Mouse (Mus musculus) frontal cortex, postnatal 36 days (tissue): Measurements from ENCODE around the gene Hist1h2ai.

ENCODE experiments used
- DNase-seq, 2 experiments: peaks; one replicate each; pipeline ENCODE4 v3.0.0; 2022; ENCODE audit warnings: low spot score in 2 of 2

The Hist1h2ai gene

GRCm38 (mm10) chr13:21727948-21728572 is 11.8 kb downstream of the Hist1h2ai start:
- no peak for DNase-seq

- DNase-seq: no peak
Observed at GRCm38 (mm10) chr13:21729544-21729943, 13.3 kb downstream of the Hist1h2ai start.

- DNase-seq: no peak
Observed at GRCm38 (mm10) chr13:21733466-21733865, 17.2 kb downstream of the Hist1h2ai start.

GRCm38 (mm10) chr13:21734010-21734905 is 18.0 kb downstream of the Hist1h2ai start:
- peak; percentile 57 to 84 for DNase-seq

- DNase-seq: peak; percentile 73 to 80
Observed at GRCm38 (mm10) chr13:21734906-21735767, 18.9 kb downstream of the Hist1h2ai start, which contains the start of gene Hist1h4j. Hist1h4j (plus strand) TSS chr13:21735064.

GRCm38 (mm10) chr13:21745006-21745405 is 28.8 kb downstream of the Hist1h2ai start:
- DNase-seq: no peak

- no peak for DNase-seq
Observed at GRCm38 (mm10) chr13:21749387-21750158, 33.4 kb downstream of the Hist1h2ai start.

- DNase-seq: peak; percentile 91 to 95
Observed at GRCm38 (mm10) chr13:21750159-21751017, 34.2 kb downstream of the Hist1h2ai start, which contains the start of gene Hist1h4k. Hist1h4k (minus strand) TSS chr13:21750505.

GRCm38 (mm10) chr13:21751417-21751816 is 35.2 kb downstream of the Hist1h2ai start:
- no peak for DNase-seq

GRCm38 (mm10) chr13:21751827-21752226 is 35.6 kb downstream of the Hist1h2ai start:
- DNase-seq: no peak

- DNase-seq: no peak
Observed at GRCm38 (mm10) chr13:21752356-21752755, 36.1 kb downstream of the Hist1h2ai start.

GRCm38 (mm10) chr13:21753051-21753523 is 36.9 kb downstream of the Hist1h2ai start:
- DNase-seq: no peak

- peak; percentile 70 to 89 for DNase-seq
Observed at GRCm38 (mm10) chr13:21753524-21754285, 37.5 kb downstream of the Hist1h2ai start, which contains the start of the genes Hist1h2ak and Hist1h2bn. Hist1h2ak (minus strand) TSS chr13:21753827. Hist1h2bn (plus strand) TSS chr13:21754123.

GRCm38 (mm10) chr13:21754294-21755001 is 38.2 kb downstream of the Hist1h2ai start:
- peak; percentile 12 to 33 for DNase-seq

GRCm38 (mm10) chr13:21755707-21756106 is 39.5 kb downstream of the Hist1h2ai start:
- no peak for DNase-seq
